Mouse (Mus musculus) ES-E14 (cell line): ENCODE measurements around the gene Nfkbia. TPM values are rescaled to one million over a fixed set of nuclear protein-coding genes. Genes with fewer than 3 reads are reported as not detected.
A peak's percentile ranks its signal among the peaks of the same experiment; 100 is the strongest.

ENCODE experiments used
- DNase-seq: peaks from one replicate; pipeline ENCODE4 v3.0.0-alpha.2; 2013; ENCODE audit warnings: low read depth, low spot score
- H3K27ac ChIP-seq: 2 replicates; pipeline ENCODE4 v1.5.1; 2012; ENCODE audit warnings: low read depth, mild to moderate bottlenecking, low read length, moderate library complexity, mixed read lengths; ENCODE audit not compliant: poor library complexity, insufficient read depth, severe bottlenecking
- H3K36me3 ChIP-seq: 2 replicates; pipeline ENCODE4 v1.6.1; 2012; ENCODE audit warnings: mild to moderate bottlenecking, low read length, moderate library complexity, mixed read lengths; ENCODE audit not compliant: control insufficient read depth, poor library complexity, insufficient read depth, severe bottlenecking
- H3K4me1 ChIP-seq, 2 experiments: fragments of 150-350 bp in 1 of 2; sonication (generic) in 1 of 2; 2 replicates each; pipeline ENCODE4 v1.6.1; 2012; ENCODE audit warnings: low read length in 2 of 2, mild to moderate bottlenecking in 1 of 2, mixed read lengths in 1 of 2; ENCODE audit not compliant: control insufficient read depth in 2 of 2, insufficient read depth in 2 of 2, poor library complexity in 1 of 2
- H3K4me3 ChIP-seq, 2 experiments: fragments of 150-350 bp in 1 of 2; sonication (generic) in 1 of 2; 2 replicates each; pipeline ENCODE4 v1.5.1; 2012; ENCODE audit warnings: low read length in 2 of 2, low read depth in 1 of 2, mild to moderate bottlenecking in 1 of 2, mixed read lengths in 1 of 2; ENCODE audit not compliant: insufficient read depth in 1 of 2, poor library complexity in 1 of 2, severe bottlenecking in 1 of 2
- H3K9ac ChIP-seq: 2 replicates; pipeline ENCODE4 v1.6.1; 2012; ENCODE audit warnings: low read depth, mild to moderate bottlenecking, low read length, mixed read lengths; ENCODE audit not compliant: poor library complexity, insufficient read depth, severe bottlenecking
- H3K9me3 ChIP-seq: fragments of 150-350 bp; sonication (generic); 2 replicates; pipeline ENCODE4 v1.6.1; 2012; ENCODE audit warnings: low read depth, mild to moderate bottlenecking, low read length; ENCODE audit not compliant: control insufficient read depth, insufficient read depth
- CHD2 ChIP-seq: IDR thresholded peaks from 2 replicates; pipeline ENCODE4 v1.6.1; 2014; ENCODE audit warnings: mild to moderate bottlenecking, low read depth, low read length, inconsistent platforms
- HCFC1 ChIP-seq: IDR thresholded peaks from 2 replicates; pipeline ENCODE4 v1.6.1; 2012; ENCODE audit warnings: low read length, inconsistent platforms, borderline replicate concordance; ENCODE audit not compliant: insufficient read depth
- MAFK ChIP-seq: IDR thresholded peaks from 2 replicates; pipeline ENCODE4 v1.6.1; 2014; ENCODE audit warnings: mild to moderate bottlenecking, low read depth, low read length, inconsistent platforms; ENCODE audit not compliant: insufficient read depth
- ZC3H11A ChIP-seq: IDR thresholded peaks from 2 replicates; pipeline ENCODE4 v1.6.1; 2012; ENCODE audit warnings: low read depth, mild to moderate bottlenecking, inconsistent platforms, low read length, borderline replicate concordance
- ZNF384 ChIP-seq: IDR thresholded peaks from 2 replicates; pipeline ENCODE4 v1.6.1; 2012; ENCODE audit warnings: low read depth, low read length, inconsistent platforms
- in situ Hi-C, 2 experiments: fragments of 600-800 bp; cut with MboI; formaldehyde crosslinking; loops; one replicate each; pipeline ENCODE4 v1.15.1; 2025; ENCODE audit warnings: low sequenced_read_pairs in 2 of 2, inconsistent platforms in 1 of 2; ENCODE audit not compliant: unreplicated experiment in 2 of 2
- total RNA-seq: library from RNA; depleted of rRNA; stranded (reverse); fragments of 300-350 nt; gene quantifications from 2 replicates; pipeline ENCODE4 v1.2.3, GENCODE M21; 2012

Nfkbia gene
- total RNA-seq, 1 experiment, result 30.6 TPM

DNA sequence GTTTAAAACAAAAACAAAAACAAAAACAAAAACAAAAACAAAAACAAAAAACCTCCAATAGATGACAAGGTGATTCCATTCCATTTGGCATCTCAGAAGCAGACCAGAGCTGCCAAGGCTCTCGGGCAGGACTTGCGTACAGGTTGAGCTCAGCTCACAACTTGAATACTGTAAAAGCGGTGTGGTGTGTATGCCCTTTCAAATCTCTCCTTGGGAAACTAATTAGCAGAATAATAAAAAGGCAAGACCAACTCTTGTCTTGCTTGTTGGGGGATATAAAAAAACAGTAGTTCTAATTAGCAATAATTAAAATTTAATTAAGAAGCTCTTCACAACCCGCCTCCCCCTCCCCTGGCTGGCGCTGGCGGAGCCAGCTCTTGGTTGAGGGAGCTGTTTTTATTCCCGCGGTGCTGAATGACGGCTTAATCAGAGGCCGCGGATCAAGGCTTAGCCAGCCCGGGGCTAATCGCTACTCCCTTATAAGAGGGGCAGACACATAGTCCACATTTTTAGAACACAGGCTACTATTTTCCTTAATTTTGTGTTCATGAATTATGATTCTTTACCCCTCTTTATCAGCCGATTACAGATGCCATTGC lies 44.2 kb upstream of the Nfkbia start:
- in situ Hi-C loops, result no loop called here
- DNase-seq, result no peak

DNA sequence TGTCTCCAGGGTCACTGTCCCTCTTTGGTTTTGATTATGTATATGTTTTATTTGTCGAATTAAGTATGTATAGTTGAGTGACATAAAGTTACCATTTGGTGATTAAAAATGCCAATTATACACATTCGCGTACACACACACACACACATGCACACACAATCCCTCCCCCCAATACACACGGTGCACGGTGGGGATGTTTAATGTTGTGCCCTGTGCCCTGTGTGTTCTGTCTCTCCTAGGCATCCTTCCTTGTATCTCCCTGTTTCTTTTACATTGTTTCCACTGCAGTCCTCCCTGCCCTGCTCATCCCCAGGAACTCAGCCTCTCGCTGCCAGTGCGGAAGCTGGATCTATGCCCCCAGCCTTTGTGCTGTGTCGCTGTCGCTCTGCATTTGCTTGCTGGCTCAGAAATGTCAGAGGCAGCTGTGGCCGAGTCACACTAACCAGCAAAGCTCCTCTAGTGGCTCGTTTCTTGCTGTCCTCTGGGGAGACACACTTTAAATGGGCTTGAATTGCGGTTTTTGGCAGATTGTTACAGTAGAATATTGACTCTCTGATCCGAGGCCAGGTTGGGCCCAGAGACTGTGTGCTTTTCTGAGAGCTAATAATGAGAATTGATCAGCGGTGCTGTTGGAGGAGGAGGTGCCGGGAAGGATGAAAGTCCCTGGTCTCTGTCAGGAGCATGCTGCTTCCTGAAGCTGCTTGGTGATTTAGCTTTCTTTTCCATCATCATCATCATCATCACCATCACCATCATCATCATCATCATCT lies 34.7 kb upstream of the Nfkbia start:
- in situ Hi-C loops, result no loop called here
- Histone ChIP-seq H3K4me1 (no peaks in the 10 kb centered on the region), H3K9me3 (no peaks in the 10 kb centered on the region), H3K9ac (no peak overlapping the region), H3K4me3 (no peak overlapping the region), H3K27ac (no peak overlapping the region), H3K36me3 (no peaks in the 10 kb centered on the region)
- TF ChIP-seq ZNF384 (no peak), CHD2 (no peak), MAFK (no peak), ZC3H11A (no peak), HCFC1 (no peak)
- no peak for DNase-seq

More for the DNA sequence above, 44.2 kb upstream of the Nfkbia start:
- no peaks in the 10 kb centered on the region for H3K36me3 ChIP-seq
- H3K9ac ChIP-seq, result no peak overlapping the region
- no peak overlapping the region for H3K4me3 ChIP-seq
- TF ChIP-seq HCFC1 (no peak), ZC3H11A (no peak), ZNF384 (no peak), MAFK (no peak), CHD2 (no peak)
- H3K4me1 ChIP-seq, result peaks cover 0 to 8% of the 10 kb centered on the region in 2 experiments; a peak in 1 of 4 replicates
- no peak overlapping the region for H3K27ac ChIP-seq
- H3K9me3 ChIP-seq, result no peaks in the 10 kb centered on the region

DNA sequence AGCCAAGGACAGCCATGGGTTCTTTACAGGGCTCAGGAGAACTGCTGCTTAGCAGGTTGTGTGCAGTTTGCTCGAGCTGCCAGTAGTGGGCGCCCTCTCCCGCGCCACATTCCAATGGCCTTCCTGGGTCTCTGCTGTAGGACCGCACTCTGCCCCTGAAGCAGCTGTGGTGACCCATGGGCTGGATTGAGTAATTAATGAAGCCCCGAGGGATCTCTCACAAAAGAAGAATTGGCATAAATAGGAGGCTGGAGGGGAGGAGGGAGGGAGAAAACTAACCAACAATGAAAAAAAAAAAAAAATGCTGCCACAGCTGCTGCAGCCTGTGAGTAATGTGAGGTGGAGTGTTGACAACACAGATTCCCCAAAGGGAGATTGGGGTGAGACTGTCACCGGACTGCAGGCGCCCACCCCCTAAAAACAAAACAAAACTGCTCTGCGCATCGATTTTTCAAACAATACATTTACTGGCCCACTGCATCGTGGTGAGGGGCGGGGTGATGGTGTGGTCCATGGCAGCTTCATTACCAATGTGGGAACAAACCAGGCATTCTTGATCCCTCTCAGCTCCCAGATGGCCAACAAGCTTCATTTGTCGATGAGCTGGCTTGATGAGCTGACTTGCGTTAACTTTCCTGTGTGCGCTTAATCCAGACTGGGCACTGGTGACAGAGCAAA lies 25.8 kb upstream of the Nfkbia start:
- Histone ChIP-seq H3K27ac (no peak overlapping the region), H3K4me1 (0 out of 4 replicates have a peak, but pooled peaks cover 0 to 2% of the 10 kb centered on the region in 2 experiments), H3K9me3 (no peaks in the 10 kb centered on the region), H3K9ac (no peak overlapping the region), H3K36me3 (no peaks in the 10 kb centered on the region), H3K4me3 (peak overlapping the region in 1 of 2 experiments; percentile 9; a peak in 2 of 4 replicates)
- in situ Hi-C loops, result no loop called here
- TF ChIP-seq ZNF384 (peak; percentile 78; the same call in 1 of the 2 replicates), HCFC1 (no peak), CHD2 (no peak), ZC3H11A (0 out of 2 replicates have a peak, but pooled peaks have one; percentile 44), MAFK (no peak)
- DNase-seq, result peak; percentile 47

DNA sequence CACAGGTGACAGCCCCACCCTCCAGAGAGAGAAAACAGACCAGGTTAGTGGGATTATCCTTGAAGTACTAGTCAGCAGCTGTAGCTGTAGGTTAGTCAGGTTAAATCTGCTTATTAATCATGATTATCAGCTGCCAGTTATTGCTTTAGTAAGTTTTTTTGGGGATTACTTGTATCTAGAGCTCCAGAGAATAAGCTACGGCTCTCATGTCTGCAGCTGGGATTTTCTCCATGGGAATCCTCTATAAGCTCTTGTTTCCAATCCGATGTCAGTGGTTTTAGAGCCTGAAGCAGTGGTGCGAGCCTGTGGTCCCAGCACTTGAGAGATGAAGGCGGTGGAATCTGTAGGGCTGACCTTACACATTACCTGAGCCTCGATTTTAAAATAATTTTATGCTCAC lies 16.4 kb upstream of the Nfkbia start:
- Histone ChIP-seq H3K4me3 (no peak overlapping the region), H3K27ac (no peak overlapping the region), H3K36me3 (no peaks in the 10 kb centered on the region), H3K9ac (no peak overlapping the region), H3K9me3 (no peaks in the 10 kb centered on the region), H3K4me1 (peaks cover 6 to 19% of the 10 kb centered on the region in 2 experiments; a peak in 3 of 4 replicates)
- DNase-seq, result no peak
- TF ChIP-seq ZNF384 (no peak), CHD2 (no peak), ZC3H11A (no peak), HCFC1 (no peak), MAFK (no peak)
- in situ Hi-C loops, result loop anchor here in 1 of 2 experiments (10.0 kb wide), 1 partner anchor 194 kb away; no protein-coding TSS in a partner anchor
